Mouse (Mus musculus): ENCODE data around the gene Prr3. TPM values are rescaled to one million over a fixed set of nuclear protein-coding genes. Genes with fewer than 3 reads are reported as not detected.
"Not testable (repeated sequence)": the region's sequence is repeated elsewhere in the genome, so short reads cannot be mapped to it uniquely, and the experiment has no call there.

Gene Prr3
- polyA plus RNA-seq, 1 experiment from 2014 or later: 44.9 TPM

GRCm38 (mm10) chr17:35952559-35952958 lies 27.5 kb downstream of the Prr3 start:
- not testable (repeated sequence) for DNase-seq (ENCODE audit: low spot score); H3K4me1 ChIP-seq; H3K27ac ChIP-seq; H3K9me3 ChIP-seq (replicated peaks); H3K4me3 ChIP-seq; H3K27me3 ChIP-seq (ENCODE audit: low read depth, poor library complexity, severe bottlenecking)
- H3K36me3 ChIP-seq: peaks cover 25% of the 10 kb centered on the region
- 82% methylated on average over 3 of the region's 3 CpGs for WGBS

- not testable (repeated sequence) for H3K36me3 ChIP-seq, H3K27ac ChIP-seq
Observed at GRCm38 (mm10) chr17:35950946-35951345, 29.1 kb downstream of the Prr3 start.

GRCm38 (mm10) chr17:35939941-35940340 lies 40.1 kb downstream of the Prr3 start:
- Histone ChIP-seq H3K27ac (no peak overlapping the region), H3K4me1 (no peaks in the 10 kb centered on the region), H3K9me3 (replicated peaks) (no peaks in the 10 kb centered on the region), H3K4me3 (no peak overlapping the region), H3K27me3 (ENCODE audit: low read depth, poor library complexity, severe bottlenecking) (no peaks in the 10 kb centered on the region), H3K36me3 (no peaks in the 10 kb centered on the region)
- 74% methylated on average over 1 of the region's 1 CpGs for WGBS
- DNase-seq (ENCODE audit: low spot score): no peak

More at GRCm38 (mm10) chr17:35950946-35951345, 29.1 kb downstream of the Prr3 start:
- H3K27me3 ChIP-seq (ENCODE audit: low read depth, poor library complexity, severe bottlenecking); H3K4me3 ChIP-seq; H3K9me3 ChIP-seq (replicated peaks); H3K4me1 ChIP-seq; DNase-seq (ENCODE audit: low spot score): not testable (repeated sequence)

GRCm38 (mm10) chr17:35939108-35939507 lies 40.9 kb downstream of the Prr3 start:
- Histone ChIP-seq H3K9me3 (replicated peaks) (no peaks in the 10 kb centered on the region), H3K36me3 (no peaks in the 10 kb centered on the region), H3K4me1 (no peaks in the 10 kb centered on the region), H3K27ac (no peak overlapping the region), H3K4me3 (no peak overlapping the region), H3K27me3 (ENCODE audit: low read depth, poor library complexity, severe bottlenecking) (no peaks in the 10 kb centered on the region)
- WGBS: 59% methylated on average over 2 of the region's 2 CpGs
- no peak for DNase-seq (ENCODE audit: low spot score)

GRCm38 (mm10) chr17:35937700-35938348 lies 42.2 kb downstream of the Prr3 start:
- Histone ChIP-seq H3K9me3 (replicated peaks) (no peaks in the 10 kb centered on the region), H3K4me1 (no peaks in the 10 kb centered on the region), H3K27ac (no peak overlapping the region), H3K27me3 (ENCODE audit: low read depth, poor library complexity, severe bottlenecking) (no peaks in the 10 kb centered on the region), H3K36me3 (no peaks in the 10 kb centered on the region), H3K4me3 (no peak overlapping the region)
- peak; percentile 53 for DNase-seq (ENCODE audit: low spot score)
- WGBS: 49% methylated on average over 2 of the region's 2 CpGs

GRCm38 (mm10) chr17:35935763-35936162 lies 44.3 kb downstream of the Prr3 start:
- not testable (repeated sequence) for H3K27me3 ChIP-seq (ENCODE audit: low read depth, poor library complexity, severe bottlenecking); DNase-seq (ENCODE audit: low spot score); H3K4me1 ChIP-seq; H3K27ac ChIP-seq; H3K9me3 ChIP-seq (replicated peaks); H3K4me3 ChIP-seq
- WGBS: 88% methylated on average over 14 of the region's 14 CpGs
- H3K36me3 ChIP-seq: peaks cover 17% of the 10 kb centered on the region

DNA sequence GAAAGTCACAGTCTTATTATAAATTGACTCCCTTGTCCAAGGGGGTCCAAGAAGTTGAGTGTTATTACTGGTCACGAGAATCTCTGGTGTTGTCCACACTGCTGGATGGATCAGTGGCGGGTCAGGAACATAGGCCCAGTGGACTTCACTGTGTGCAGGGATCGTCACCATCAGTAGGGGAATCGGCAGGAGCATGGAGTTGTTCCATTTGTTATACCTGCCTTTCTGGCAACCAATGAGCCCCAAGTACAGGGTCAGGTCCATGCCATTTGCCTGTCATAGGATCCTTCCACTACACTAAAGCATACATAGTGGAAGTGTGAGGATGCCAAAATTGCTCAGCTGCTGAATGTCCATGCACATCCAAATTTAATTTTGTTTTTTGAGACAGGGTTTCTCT lies 47.4 kb downstream of the Prr3 start:
- H3K36me3 ChIP-seq: peaks cover 48% of the 10 kb centered on the region

GRCm38 (mm10) chr17:35930627-35931026 lies 49.4 kb downstream of the Prr3 start:
- Histone ChIP-seq H3K9me3 (replicated peaks) (no peaks in the 10 kb centered on the region), H3K4me3 (no peak overlapping the region), H3K27ac (no peak overlapping the region), H3K4me1 (no peaks in the 10 kb centered on the region), H3K27me3 (ENCODE audit: low read depth, poor library complexity, severe bottlenecking) (no peaks in the 10 kb centered on the region), H3K36me3 (peaks cover 67% of the 10 kb centered on the region)
- WGBS: 96% methylated on average over 12 of the region's 12 CpGs
- no peak for DNase-seq (ENCODE audit: low spot score)

More for the DNA sequence above, 47.4 kb downstream of the Prr3 start:
- H3K27me3 ChIP-seq (ENCODE audit: low read depth, poor library complexity, severe bottlenecking): no peaks in the 10 kb centered on the region
- H3K9me3 ChIP-seq (replicated peaks): no peaks in the 10 kb centered on the region
- H3K4me1 ChIP-seq: no peaks in the 10 kb centered on the region
- 89% methylated on average over 4 of the region's 4 CpGs for WGBS
- no peak for DNase-seq (ENCODE audit: low spot score)
- H3K27ac ChIP-seq: no peak overlapping the region
- no peak overlapping the region for H3K4me3 ChIP-seq

- Histone ChIP-seq H3K27me3 (ENCODE audit: low read depth, poor library complexity, severe bottlenecking) (no peaks in the 10 kb centered on the region), H3K9me3 (replicated peaks) (no peaks in the 10 kb centered on the region), H3K4me1 (no peaks in the 10 kb centered on the region), H3K4me3 (no peak overlapping the region), H3K27ac (no peak overlapping the region), H3K36me3 (peaks cover 78% of the 10 kb centered on the region)
- DNase-seq (ENCODE audit: low spot score): no peak
- WGBS: 100% methylated on average over 2 of the region's 2 CpGs
Observed at GRCm38 (mm10) chr17:35929534-35929933, 50.5 kb downstream of the Prr3 start.

GRCm38 (mm10) chr17:35927471-35927870 lies 52.6 kb downstream of the Prr3 start:
- peaks cover 96% of the 10 kb centered on the region for H3K36me3 ChIP-seq
- WGBS: 84% methylated on average over 1 of the region's 1 CpGs

GRCm38 (mm10) chr17:35923281-35923680 lies 56.8 kb downstream of the Prr3 start:
- WGBS: 94% methylated on average over 4 of the region's 4 CpGs
- H3K4me1 ChIP-seq: peaks cover 17% of the 10 kb centered on the region
- H3K27ac ChIP-seq: no peak overlapping the region
- no peak for DNase-seq (ENCODE audit: low spot score)
- no peaks in the 10 kb centered on the region for H3K9me3 ChIP-seq (replicated peaks)
- H3K4me3 ChIP-seq: no peak overlapping the region
- H3K36me3 ChIP-seq: peaks cover 76% of the 10 kb centered on the region
- no peaks in the 10 kb centered on the region for H3K27me3 ChIP-seq (ENCODE audit: low read depth, poor library complexity, severe bottlenecking)

More at GRCm38 (mm10) chr17:35927471-35927870, 52.6 kb downstream of the Prr3 start:
- no peaks in the 10 kb centered on the region for H3K9me3 ChIP-seq (replicated peaks)
- no peak overlapping the region for H3K4me3 ChIP-seq
- H3K27ac ChIP-seq: no peak overlapping the region
- DNase-seq (ENCODE audit: low spot score): no peak
- no peaks in the 10 kb centered on the region for H3K4me1 ChIP-seq
- no peaks in the 10 kb centered on the region for H3K27me3 ChIP-seq (ENCODE audit: low read depth, poor library complexity, severe bottlenecking)

DNA sequence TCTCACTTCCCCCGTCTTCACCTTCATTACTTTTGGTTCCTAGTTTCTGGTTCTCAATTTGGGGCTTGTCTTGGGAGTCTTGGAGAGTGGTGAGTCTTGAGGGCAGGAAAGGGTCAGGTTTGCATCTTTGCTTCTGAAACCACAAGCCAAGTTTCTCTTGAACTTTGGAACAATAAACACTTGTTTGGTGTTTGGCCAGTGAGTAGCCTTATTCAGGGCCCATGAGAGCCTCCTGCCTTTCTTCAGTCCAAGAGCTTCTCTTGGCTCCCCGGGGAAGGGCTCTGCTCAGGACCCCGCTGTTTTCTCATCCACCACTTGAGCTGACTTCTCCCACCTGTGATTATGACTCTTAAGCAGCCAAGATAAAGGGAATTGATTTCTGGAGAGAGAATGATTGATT lies 57.5 kb downstream of the Prr3 start:
- H3K36me3 ChIP-seq: peaks cover 73% of the 10 kb centered on the region

More for the DNA sequence above, 57.5 kb downstream of the Prr3 start:
- H3K4me1 ChIP-seq: peaks cover 17% of the 10 kb centered on the region
- H3K4me3 ChIP-seq: no peak overlapping the region
- no peaks in the 10 kb centered on the region for H3K27me3 ChIP-seq (ENCODE audit: low read depth, poor library complexity, severe bottlenecking)
- H3K9me3 ChIP-seq (replicated peaks): no peaks in the 10 kb centered on the region
- H3K27ac ChIP-seq: no peak overlapping the region
- 94% methylated on average over 3 of the region's 3 CpGs for WGBS
- no peak for DNase-seq (ENCODE audit: low spot score)
